Mouse (Mus musculus): ENCODE measurements around the gene Zfand4.
"Not testable (repeated sequence)": the region's sequence is repeated elsewhere in the genome, so short reads cannot be mapped to it uniquely, and the experiment has no call there.

Gene Zfand4

GRCm38 (mm10) chr6:116264018-116264651 lies at the start of gene Zfand4:
Zfand4 (plus strand) TSS chr6:116264222.
- peak; percentile 92 for DNase-seq (ENCODE audit: low spot score)

GRCm38 (mm10) chr6:116227767-116228166 lies 36.3 kb upstream of the Zfand4 start:
- DNase-seq (ENCODE audit: low spot score), result peak; percentile 10

GRCm38 (mm10) chr6:116228785-116229525 lies 35.1 kb upstream of the Zfand4 start:
- peak; percentile 70 for DNase-seq (ENCODE audit: low spot score)

GRCm38 (mm10) chr6:116234821-116235220 lies 29.2 kb upstream of the Zfand4 start:
- DNase-seq (ENCODE audit: low spot score), result not testable (repeated sequence)

- DNase-seq (ENCODE audit: low spot score), result no peak
These were observed 28.7 kb upstream of the Zfand4 start for GRCm38 (mm10) chr6:116235336-116235735.

- DNase-seq (ENCODE audit: low spot score), result no peak
These were observed 25.9 kb upstream of the Zfand4 start for GRCm38 (mm10) chr6:116238083-116238482.

- DNase-seq (ENCODE audit: low spot score), result no peak
These were observed 23.7 kb upstream of the Zfand4 start for GRCm38 (mm10) chr6:116240371-116240770.

GRCm38 (mm10) chr6:116259649-116260048 lies 4.4 kb upstream of the Zfand4 start:
- no peak for DNase-seq (ENCODE audit: low spot score)

- no peak for DNase-seq (ENCODE audit: low spot score)
These were observed 3.5 kb upstream of the Zfand4 start for GRCm38 (mm10) chr6:116260481-116260880.

- DNase-seq (ENCODE audit: low spot score), result no peak
These were observed 1.2 kb upstream of the Zfand4 start for GRCm38 (mm10) chr6:116262824-116263223.

- DNase-seq (ENCODE audit: low spot score), result no peak
These were observed 814 bp downstream of the Zfand4 start for GRCm38 (mm10) chr6:116264836-116265235.

GRCm38 (mm10) chr6:116265603-116266002 lies 1.6 kb downstream of the Zfand4 start:
- no peak for DNase-seq (ENCODE audit: low spot score)

GRCm38 (mm10) chr6:116266273-116267109 lies 2.5 kb downstream of the Zfand4 start:
- DNase-seq (ENCODE audit: low spot score), result no peak

GRCm38 (mm10) chr6:116267110-116267423 lies 3.0 kb downstream of the Zfand4 start:
- DNase-seq (ENCODE audit: low spot score), result no peak

- no peak for DNase-seq (ENCODE audit: low spot score)
These were observed 11.7 kb downstream of the Zfand4 start for GRCm38 (mm10) chr6:116275695-116276094.

GRCm38 (mm10) chr6:116278679-116279317 lies 14.8 kb downstream of the Zfand4 start:
- no peak for DNase-seq (ENCODE audit: low spot score)

- no peak for DNase-seq (ENCODE audit: low spot score)
These were observed 17.0 kb downstream of the Zfand4 start for GRCm38 (mm10) chr6:116281014-116281413.

GRCm38 (mm10) chr6:116282546-116282945 lies 18.5 kb downstream of the Zfand4 start:
- DNase-seq (ENCODE audit: low spot score), result no peak

- no peak for DNase-seq (ENCODE audit: low spot score)
These were observed 19.3 kb downstream of the Zfand4 start for GRCm38 (mm10) chr6:116283280-116283679.

- DNase-seq (ENCODE audit: low spot score), result no peak
These were observed 22.3 kb downstream of the Zfand4 start for GRCm38 (mm10) chr6:116286321-116286720.

GRCm38 (mm10) chr6:116286870-116287575 lies 23.0 kb downstream of the Zfand4 start:
- no peak for DNase-seq (ENCODE audit: low spot score)

- no peak for DNase-seq (ENCODE audit: low spot score)
These were observed 47.4 kb downstream of the Zfand4 start for GRCm38 (mm10) chr6:116311411-116311810.
